Mouse (Mus musculus) spleen, adult 2 months (tissue): ENCODE results near the gene Cpb2.

Experiments
- CTCF ChIP-seq: fragments of 200-500 bp; IDR thresholded peaks from 2 replicates; pipeline ENCODE4 v1.5.1; 2011; ENCODE audit warnings: mild to moderate bottlenecking, inconsistent platforms; ENCODE audit not compliant: insufficient read depth, insufficient read length, insufficient replicate concordance; ENCODE audit errors: extremely low read depth
- POLR2A ChIP-seq: fragments of 200-500 bp; IDR thresholded peaks from 2 replicates; pipeline ENCODE4 v1.6.1; 2011; ENCODE audit warnings: low read depth, low read length, inconsistent platforms

- TF ChIP-seq CTCF (no peak), POLR2A (no peak)
Measured at GRCm38 (mm10) chr14:75218843-75219242, 23.2 kb upstream of the Cpb2 start.
